Mouse (Mus musculus) G1E-ER4 (cell line): ENCODE results near the gene Stk25. TPM values are rescaled to one million over a fixed set of nuclear protein-coding genes. Genes with fewer than 3 reads are reported as not detected.
"Not testable (repeated sequence)": the region's sequence is repeated elsewhere in the genome, so short reads cannot be mapped to it uniquely, and the experiment has no call there.

Experiments
- GATA1 ChIP-seq: IDR thresholded peaks from one replicate; pipeline ENCODE4 v1.8.0; 2012; ENCODE audit warnings: low read length, inconsistent platforms
- polyA plus RNA-seq: library from polyadenylated mRNA; stranded (reverse); fragments of >175 nt; gene quantifications from 2 replicates; pipeline ENCODE4 v1.2.3, GENCODE M21; 2012

Stk25 gene
- polyA plus RNA-seq = 15.5 and 21.5 TPM in 2 replicates

- TF ChIP-seq GATA1 = not testable (repeated sequence)
These were observed at the start of gene Stk25 for GRCm38 (mm10) chr1:93658559-93658958. Gene Stk25, minus strand, starts transcription at chr1:93658659.

- no peak for TF ChIP-seq GATA1
These were observed 46.9 kb upstream of the Stk25 start for GRCm38 (mm10) chr1:93705389-93705788.

GRCm38 (mm10) chr1:93704341-93704740 lies 45.9 kb upstream of the Stk25 start:
- TF ChIP-seq GATA1 = no peak

GRCm38 (mm10) chr1:93703472-93704048 lies 45.1 kb upstream of the Stk25 start:
- TF ChIP-seq GATA1 = no peak

- TF ChIP-seq GATA1 = no peak
These were observed 43.6 kb upstream of the Stk25 start for GRCm38 (mm10) chr1:93702106-93702505.

- no peak for TF ChIP-seq GATA1
These were observed 40.7 kb upstream of the Stk25 start for GRCm38 (mm10) chr1:93699159-93699558.

GRCm38 (mm10) chr1:93697317-93697716 lies 38.9 kb upstream of the Stk25 start:
- no peak for TF ChIP-seq GATA1

GRCm38 (mm10) chr1:93694966-93695365 lies 36.5 kb upstream of the Stk25 start:
- TF ChIP-seq GATA1 = no peak

GRCm38 (mm10) chr1:93693943-93694342 lies 35.5 kb upstream of the Stk25 start:
- no peak for TF ChIP-seq GATA1

GRCm38 (mm10) chr1:93693502-93693901 lies 35.0 kb upstream of the Stk25 start:
- no peak for TF ChIP-seq GATA1

- no peak for TF ChIP-seq GATA1
These were observed 34.3 kb upstream of the Stk25 start for GRCm38 (mm10) chr1:93692773-93693172.

GRCm38 (mm10) chr1:93691786-93692357 lies 33.4 kb upstream of the Stk25 start:
- no peak for TF ChIP-seq GATA1

- TF ChIP-seq GATA1 = no peak
These were observed 32.6 kb upstream of the Stk25 start for GRCm38 (mm10) chr1:93691106-93691505.

- TF ChIP-seq GATA1 = no peak
These were observed 31.5 kb upstream of the Stk25 start for GRCm38 (mm10) chr1:93689901-93690496.

- TF ChIP-seq GATA1 = no peak
These were observed 29.7 kb upstream of the Stk25 start for GRCm38 (mm10) chr1:93688154-93688553.

- TF ChIP-seq GATA1 = no peak
These were observed 28.5 kb upstream of the Stk25 start for GRCm38 (mm10) chr1:93686961-93687320.
